Mouse (Mus musculus) urinary bladder, adult 2 months (tissue): ENCODE measurements at regions not wholly inside any gene's neighbourhood (a gene's known extent, or its start where the extent isn't known, plus 50 kb on each side); places are given as distances from the start of the nearest gene placed in this dataset.

Experiments
- DNase-seq: peaks from one replicate; pipeline ENCODE4 v3.0.0; 2022; ENCODE audit warnings: low spot score

DNA sequence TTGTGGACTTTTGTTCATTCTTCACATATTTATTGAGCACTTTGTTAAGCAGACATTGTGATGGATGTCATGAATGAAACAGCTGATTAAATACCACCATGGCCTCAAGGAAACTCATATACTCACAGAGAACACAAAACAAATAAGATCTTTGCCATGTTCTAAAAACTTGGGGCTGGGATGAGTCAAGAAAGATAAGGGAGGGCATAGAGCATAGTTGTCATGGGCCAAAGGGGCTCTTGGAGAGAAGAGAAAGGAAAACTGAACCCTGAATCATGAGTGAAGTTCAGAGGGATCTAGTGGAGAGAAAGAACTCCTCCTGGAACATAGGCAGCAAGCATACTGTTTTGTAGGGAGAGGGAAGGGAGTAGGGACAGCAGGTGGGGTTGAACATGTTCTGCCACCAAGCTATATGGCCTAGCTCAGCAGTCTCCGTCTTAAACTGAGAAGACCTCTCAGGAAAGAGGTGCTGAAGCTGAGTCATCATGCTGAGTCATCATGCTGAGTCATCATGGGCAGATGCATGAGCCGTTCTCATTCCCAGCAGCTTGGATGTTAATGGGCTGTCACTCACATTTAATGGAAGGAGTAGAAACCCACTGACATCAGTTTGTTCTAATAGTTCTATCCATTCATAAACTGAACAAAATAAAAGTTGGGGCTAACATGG, 69.6 kb downstream of the Cetn3 start:
- no peak for DNase-seq

DNA sequence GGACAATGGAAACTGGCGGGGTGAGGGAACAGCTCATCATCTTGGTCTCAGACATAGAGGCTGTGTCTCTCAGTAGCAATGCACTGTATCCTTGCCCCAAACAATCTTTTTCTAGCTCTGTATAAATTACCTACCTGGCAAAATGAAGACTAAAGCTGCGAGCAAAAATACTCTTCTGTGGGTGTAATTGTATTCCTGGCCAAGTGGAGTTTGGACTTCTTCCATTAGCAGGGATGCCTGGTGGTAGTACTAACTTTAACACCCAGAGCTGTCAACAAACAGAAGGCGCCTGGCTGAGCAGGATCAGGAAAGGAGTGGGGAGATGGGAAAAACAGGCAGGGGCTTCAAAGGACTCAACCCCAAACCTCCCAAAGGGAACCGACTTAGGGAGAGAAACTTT, 73.2 kb downstream of the Cetn3 start:
- DNase-seq = no peak

DNA sequence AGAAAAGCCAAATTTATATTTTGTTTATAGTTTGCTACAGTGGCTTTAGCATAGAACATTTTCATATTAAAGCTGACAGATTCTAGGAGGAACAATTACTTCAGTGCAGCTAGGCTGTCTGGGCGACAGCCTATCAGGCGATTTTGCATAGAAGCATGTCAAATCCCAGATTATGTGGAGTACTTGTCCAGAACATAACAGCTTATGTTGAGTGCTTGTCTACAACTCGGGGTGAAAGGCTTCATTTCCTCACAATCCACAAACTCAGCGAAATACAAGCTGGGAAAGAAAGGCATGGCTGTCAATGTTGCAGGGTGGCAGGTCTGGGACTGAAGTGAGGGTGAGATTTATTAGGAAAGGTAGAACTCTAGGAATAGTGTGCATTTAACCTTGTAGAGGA, 77.8 kb downstream of the Cetn3 start:
- DNase-seq = no peak

DNA sequence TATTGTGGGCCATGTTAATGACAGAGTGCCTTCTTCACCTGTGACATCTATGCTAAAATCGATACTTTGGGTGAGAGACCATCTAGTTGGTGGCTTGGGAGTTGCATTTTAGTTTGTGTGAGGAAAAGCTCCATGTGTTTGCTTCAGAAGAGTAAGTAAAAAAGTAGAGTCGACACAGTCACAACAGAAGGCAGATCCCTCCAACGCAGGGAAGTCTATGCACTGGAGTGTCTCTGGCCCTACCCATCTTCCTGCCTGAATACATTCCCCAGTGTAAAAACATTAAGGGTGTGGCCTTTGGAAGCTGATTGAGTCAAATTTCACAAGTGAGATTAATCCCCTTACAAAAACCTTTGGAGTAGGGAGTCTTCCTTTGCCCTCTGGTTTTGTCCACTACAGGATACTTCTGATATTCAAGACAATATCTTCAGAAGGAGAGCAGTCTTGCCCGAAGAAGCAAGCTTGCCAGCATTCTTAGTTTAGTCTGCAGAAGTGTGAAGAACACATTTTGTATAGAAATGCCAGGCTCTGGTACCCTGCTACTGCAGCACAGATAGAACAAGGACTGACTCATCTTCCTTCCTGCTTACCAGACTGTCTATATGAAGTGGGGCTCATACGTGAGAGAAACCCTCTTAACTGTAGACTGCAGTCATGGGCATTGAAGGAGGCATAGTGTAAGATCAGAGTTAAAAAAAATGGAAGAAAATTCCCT, 79.2 kb downstream of the Cetn3 start:
- no peak for DNase-seq

DNA sequence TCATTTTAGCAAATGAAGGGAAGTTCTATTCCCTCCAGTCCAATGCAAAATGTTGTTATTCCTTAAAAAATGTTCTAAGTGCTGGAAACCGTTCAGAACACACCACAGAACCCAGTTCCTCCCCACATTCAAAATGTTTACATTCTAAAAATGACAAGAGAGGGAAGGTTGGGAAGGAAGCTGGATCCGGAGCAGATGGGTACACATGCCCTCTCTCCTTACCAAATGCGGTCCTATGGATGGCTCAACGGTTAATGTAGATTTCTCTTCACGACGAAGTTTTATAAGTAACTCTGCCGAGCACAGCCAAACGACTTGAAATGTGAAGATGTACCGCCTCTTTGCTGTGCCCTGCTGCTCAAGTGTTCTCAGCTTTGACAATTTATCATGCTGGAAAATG, 88.3 kb downstream of the Cetn3 start:
- no peak for DNase-seq

DNA sequence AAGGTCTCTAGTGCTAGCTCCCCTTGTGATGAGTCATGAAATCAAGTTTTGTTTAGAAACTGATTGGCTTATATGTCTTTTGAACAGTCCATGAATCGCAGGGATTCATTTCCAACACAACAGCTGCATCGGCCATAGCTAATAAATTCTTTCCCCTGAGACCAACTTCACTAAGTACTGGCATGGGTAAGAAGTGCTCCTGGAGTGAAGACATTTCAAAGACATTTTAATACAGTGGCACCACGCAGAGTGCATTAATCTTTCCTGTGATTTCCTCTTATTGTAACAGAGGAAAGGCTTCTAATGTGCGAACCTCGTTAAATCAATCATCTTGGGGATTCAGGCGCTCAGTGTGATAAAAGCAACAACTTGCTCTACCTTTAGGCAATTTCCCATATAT, 103.0 kb downstream of the Cetn3 start:
- no peak for DNase-seq

DNA sequence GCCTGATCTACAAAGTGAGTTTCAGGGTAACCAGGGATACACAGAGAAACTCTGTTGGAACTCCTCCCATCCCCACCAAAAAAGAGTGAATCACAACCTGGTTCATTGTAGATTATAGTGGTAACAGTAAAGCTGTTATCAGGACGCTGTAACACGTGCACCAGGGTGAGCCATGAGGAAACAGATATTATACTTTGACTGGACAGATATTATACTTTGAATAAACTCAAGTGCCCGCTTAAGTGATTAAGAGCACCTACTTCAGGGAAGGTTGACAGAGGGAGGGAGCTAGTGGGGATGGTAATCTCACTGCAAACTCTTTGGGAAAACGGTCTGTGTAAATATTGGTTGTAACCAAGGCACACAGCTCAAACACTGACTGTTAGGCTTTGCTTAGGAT, 147.4 kb downstream of the Cetn3 start:
- no peak for DNase-seq

DNA sequence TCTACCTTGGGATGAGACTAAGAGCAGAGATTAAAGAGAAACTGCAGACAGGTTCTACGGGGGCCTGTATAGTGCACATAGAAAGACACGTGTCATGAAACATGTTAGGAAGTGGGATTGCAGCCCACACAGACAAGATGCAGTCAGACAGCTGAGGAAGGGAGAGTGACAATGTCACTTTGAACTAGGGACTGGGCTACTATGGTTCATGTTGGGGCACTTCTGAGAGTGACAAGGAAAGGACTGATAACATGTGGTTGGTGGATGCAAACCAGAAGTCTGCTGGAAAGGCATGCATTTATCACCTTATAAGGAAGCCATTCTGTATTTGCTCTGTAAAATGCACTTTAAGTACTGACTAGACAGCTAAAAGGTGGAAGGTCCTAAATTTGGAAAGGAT, 148.3 kb downstream of the Cetn3 start:
- no peak for DNase-seq

DNA sequence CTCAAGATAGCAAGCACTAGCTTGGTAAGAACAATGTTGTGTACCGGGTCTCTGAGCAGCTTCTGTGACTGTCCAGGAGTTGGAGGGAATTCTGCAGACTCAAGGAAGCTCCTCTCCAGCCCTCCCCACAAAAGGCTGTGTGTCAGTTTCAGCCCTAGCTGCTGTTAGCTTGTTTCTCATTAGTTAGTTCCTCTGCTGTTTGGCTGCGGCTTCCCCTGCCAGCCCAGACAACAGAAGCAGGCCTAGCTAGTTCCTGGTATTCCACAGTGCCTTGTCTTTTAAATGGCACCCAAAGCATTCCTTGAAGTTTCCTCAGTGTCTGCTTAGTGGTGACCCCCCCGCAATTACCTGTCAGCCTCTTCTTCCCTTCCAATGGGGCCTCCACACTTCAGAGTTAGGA, 154.2 kb downstream of the Cetn3 start:
- no peak for DNase-seq

DNA sequence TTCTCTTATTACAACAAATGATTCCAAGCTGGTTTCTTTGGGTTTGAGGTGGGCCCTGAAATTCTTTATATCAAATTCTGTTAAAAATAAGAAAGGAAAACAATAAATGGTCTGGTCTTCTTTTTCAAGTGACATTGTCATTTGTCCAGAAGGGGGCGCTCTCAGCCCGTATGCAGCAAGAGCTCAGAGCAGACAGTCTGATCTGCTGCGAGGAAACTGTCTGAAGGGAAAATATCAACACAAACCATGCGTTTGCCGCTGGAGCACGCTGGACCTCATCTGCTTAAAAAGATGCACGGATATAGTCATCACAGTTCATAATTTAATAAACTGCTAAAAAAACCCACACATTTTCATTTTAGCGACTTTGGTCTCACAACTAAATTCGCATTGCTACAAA, 161.2 kb downstream of the Cetn3 start:
- DNase-seq = peak; percentile 22

DNA sequence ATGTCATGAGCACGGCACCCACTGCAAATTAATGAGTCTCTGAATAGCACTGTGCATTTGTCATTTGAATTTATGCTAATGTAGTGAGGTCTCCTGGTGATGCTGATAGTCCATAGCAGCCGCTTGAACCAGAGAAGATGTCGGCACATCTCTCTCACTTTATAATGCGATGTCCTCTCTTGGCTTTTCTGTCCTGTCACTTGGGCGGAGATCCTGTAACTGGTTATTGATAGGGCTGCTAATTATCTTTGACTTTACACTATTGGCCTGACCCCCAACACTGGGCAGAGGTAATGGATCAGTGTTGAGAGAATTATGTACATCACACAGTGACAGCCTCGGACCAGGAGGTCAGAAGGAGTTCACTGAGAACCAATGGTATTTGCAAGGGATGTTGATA, 161.6 kb downstream of the Cetn3 start:
- DNase-seq = no peak

DNA sequence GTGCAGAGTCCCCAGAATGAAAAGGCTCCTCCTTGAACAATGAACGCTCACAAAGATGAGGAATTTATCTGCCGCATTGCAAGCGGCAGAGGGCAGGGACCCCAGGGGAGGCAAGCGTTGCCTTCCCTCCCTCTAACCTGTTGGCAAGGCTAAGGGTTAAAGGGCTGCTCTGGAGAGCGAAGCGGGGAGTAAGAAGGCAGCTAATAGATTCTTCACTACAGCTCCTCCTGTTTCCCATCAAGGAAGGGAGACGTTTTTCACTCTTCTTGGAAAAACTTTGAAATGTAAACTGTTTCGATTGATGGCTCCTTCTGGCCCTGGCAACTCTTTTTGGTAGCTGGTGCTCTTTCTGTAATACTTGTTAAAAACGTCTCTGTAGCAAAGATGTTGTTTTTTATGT, 162.9 kb downstream of the Cetn3 start:
- DNase-seq = no peak

DNA sequence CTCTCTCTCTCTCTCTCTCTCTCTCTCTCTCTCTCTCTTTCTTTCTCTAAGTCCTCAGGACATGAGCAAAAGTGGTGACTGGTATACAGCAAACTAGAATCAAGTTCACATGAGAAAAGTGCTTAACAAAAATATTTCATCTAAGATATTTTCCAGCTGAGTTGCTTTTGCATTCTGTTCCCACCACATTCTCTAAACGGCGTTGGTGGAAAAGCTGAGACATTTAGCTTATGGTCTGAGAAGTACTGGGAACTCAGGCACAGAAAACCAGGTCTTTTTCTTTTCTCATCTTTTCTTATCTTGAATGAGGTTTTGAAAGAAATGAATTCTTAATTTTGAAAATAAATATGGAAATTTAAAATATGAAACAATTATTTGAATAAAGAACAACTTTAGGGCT, 182.6 kb downstream of the Cetn3 start:
- no peak for DNase-seq

DNA sequence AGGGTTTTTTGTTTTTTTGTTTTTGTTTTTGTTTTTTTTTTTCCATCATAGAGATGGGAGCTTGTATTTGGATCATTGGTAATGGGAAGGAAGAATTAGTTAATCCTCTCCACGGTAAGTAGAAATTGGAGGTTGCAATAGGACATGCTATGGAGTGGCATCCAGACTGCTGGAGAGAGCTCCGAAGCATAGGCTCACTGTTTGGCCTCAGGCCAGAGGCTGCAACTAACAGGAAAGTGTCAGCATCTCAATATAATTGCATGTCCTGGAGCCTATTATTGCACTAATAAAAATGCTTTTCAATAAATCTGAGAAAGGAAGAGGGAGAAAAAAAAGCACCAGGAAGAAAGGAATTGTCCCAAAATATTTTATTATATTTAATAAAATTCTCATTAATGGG, 193.0 kb downstream of the Cetn3 start:
- DNase-seq = no peak

DNA sequence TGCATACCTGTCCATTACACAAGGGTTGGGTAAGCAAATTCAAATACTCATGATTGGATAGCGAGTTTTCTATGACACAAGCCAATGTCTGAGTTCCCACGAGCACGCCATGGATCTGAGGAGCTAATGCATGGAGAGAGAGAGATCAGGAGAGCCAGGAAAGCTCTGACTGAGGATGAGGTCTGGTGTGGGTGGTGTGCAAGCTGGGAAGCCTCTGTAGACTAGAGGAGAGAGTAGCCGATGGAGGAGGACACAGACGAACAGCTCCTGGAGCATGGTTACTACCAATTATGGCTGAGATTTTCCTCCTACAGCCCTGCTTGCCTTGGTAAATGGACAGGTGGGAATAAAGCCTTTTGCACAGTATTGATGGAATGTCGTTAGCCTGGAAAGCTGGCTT, 195.1 kb downstream of the Cetn3 start:
- no peak for DNase-seq

DNA sequence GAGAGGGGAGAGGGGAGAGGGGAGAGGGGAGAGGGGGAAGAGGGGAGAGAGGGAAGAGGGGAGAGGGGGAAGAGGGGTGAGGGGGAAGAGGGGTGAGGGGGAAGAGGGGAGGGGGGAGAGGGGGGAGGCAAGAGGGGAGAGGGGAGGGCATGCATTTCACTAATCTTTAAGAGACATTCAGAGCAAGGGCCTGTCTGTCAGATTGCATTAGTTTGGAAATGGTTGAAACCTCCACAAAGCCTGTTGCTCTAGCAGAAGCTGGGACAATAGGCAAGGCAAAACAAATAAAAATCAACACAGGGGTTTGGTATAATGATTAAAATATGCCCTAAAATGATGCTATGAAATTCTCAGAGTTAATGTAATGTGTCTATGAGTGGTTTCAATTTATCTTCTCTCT, 196.4 kb downstream of the Cetn3 start:
- DNase-seq = no peak

DNA sequence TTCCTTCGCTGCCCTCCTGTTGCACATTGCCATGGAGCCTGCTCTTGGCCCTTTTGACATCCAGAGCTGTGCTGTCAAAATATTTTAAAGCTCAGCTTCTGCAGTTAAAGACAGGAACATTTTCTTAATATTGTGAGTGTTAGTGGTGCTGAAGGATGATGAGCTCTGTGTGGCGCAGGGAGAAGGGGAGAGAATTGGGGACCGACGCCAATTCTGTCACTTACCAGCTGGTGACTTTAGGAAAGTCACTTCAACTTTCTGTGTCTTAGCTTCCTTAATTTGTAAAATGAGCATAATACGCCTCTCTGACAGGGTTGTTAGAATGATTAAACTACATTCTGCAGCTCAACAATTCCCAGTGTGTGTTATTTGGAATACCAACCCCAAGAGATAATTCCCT, 197.2 kb downstream of the Cetn3 start:
- no peak for DNase-seq

DNA sequence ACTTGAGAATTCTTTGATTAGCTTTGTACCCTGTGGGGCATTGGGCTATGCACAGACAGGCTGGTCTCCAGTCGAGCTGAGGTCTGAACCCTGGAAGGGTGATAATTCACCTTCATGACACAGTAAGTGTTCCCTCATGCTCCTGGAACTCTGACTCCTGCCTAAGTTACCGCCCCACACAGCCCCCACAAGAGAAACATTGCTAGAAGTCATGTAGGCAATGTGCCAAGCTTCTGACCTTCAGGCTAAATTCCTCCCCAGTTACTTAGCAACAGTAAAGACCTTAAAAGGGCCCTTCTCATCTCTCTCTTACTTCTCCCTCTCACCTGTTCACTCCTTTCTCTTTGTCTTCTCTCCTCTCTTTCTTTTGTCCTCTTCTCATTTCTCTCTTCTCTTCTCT, 199.6 kb downstream of the Cetn3 start:
- DNase-seq = no peak

DNA sequence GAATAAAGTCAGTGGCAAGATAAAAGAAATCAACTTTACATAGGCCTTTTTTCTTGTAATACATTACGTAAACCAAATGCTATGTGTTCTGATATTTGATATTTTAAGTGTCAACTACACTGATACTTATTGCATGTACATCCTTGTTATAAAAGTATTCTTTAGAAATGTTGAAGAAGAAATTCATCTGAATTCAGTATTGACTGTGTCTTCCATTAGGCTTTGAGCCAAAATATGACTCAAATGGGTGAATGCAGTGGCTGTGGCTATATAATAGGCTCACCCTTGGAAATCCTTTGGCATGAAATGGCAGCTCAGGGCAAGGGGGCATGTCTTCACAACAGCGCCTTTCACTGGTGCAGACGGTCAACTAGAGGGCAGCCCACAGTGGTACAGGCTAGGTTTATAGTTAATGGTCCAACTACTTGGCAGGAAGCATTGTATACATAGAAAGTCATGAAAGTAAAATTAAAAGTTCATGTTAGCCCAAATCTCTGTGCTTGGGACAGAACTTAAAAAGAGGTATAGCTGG, 217.9 kb downstream of the Cetn3 start:
- no peak for DNase-seq

DNA sequence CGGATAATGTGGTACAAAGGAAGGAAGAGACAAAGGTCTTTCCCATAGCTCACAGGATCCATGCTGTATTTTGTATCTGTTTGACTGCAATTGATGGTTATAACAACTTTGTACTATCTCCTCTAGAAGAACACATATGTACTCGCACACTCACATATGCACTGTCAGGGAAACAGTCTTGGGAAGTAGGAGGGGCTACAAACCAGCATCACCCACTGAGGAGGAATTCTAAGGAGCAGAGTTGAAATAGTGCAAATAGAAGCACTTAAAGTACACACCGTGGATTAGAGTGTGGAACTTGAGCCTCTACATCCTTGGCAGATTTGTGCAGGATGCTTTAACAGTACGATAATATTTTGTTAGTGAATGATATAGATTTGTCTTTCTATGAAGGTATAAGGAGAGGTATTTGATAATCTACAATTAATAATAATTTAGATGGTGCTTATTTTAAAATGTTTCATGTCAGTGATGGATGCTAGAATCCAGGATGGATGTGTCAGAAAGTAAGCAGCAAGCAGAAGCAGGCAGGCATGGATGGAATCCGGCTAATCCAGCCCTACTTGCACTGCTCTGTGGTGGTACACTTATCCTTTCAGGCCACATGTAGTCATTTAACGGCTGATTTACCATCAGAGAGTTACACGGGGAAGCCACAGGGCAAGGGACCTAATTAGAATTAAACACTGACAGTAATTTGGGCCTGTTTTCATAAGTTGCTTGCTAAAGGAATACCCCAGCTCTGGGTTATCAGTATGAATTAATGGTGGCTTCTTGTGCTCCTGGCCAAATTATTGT, 223.3 kb downstream of the Cetn3 start:
- DNase-seq = no peak

DNA sequence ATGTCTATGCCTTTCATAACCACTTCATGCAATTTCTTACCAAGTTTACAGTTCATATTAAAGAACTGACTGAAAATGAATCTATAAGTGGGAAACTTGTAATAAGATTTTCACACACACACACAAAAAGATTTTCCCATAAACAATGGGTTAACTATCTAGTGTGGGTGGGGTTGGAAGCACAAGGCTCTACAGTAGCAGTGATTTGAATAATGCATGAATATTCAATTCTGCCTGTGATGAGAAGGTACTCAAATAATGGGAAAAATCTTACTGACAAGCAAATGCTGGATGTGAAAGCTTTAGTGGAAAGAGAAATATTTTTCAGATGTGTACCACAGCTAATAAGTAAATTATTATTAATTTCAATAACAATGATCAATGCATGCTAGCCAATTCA, 224.3 kb downstream of the Cetn3 start:
- no peak for DNase-seq

DNA sequence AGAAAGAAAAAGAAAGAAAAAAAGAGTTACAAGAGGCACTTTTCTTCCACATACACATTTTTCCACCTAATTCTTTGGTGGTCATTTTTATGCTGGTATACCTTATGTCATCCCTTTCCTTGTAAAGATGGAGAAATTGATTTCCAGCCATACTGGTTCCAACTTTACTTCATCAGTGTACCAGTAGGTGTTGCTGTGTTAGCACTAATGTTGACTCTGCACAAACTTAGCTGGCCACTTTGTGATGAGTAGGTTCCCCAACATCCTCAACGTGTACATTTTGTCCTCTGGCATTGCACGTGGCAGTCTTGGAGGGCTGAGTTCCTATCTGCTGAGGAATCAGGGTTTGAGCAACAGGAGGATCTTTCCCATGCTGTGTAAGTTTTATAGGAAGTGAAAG, 256.7 kb downstream of the Cetn3 start:
- no peak for DNase-seq
